Mouse (Mus musculus) layer of hippocampus, adult 8-10 months (tissue): ENCODE results near the gene Zfp653. TPM values are rescaled to one million over a fixed set of nuclear protein-coding genes. Genes with fewer than 3 reads are reported as not detected.
A peak's percentile ranks its signal among the peaks of the same experiment; 100 is the strongest.

Source experiments
- DNase-seq, 2 experiments: peaks; one replicate each; pipeline ENCODE4 v3.0.0; 2022; ENCODE audit warnings: low spot score in 2 of 2
- microRNA-seq, 2 experiments: library from miRNA; unstranded; fragments of <30 nt; microRNA quantifications; one replicate each; pipeline ENCODE4 v1.2.0; 2022
- total RNA-seq, 4 experiments: library from RNA; stranded (reverse); gene quantifications; 2 replicates each; pipeline ENCODE4 v1.2.4; 2022

Zfp653 gene
- total RNA-seq, 4 experiments from 2014 or later, result 22.9 to 26.6 (median 23.9) TPM

DNA sequence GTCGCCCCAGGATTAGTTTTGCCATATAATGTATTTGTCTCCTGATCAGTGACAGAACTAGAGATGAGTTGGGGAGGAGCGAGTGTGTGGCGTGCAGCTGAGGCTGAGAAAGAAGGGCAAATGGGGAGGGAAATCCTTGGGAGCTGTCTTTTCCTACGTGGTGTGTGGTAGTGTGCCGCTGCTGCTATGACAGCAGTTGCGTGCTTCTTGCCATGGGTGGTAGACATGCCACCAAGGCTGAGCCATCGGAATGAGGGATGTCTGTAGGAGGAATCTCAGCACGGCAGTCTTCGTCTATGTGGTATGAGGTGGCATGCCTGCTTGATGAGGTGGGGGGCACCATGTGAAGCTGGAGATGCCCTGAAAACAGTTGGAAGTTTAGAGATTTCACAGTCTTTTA lies 40.8 kb downstream of the Zfp653 start:
- DNase-seq, result no peak

DNA sequence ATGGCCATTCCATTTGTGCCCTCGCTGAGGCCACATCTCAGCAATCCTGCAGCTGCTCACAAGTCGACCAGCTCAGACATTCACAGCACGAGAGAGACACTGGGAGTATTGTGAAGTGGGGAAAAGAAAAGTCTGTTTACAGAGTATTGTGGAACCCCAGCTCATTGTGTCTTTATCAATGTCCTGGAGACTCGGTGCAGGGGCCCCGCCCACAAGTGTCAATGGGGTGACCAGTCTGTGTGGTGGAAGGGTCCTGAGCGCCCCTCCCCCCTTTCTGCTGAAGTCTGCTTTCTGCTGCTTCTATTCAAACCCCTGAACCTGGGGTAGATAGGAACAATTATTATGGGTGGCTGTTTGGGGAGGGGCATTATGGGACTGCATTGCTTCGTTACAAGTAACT lies 42.7 kb downstream of the Zfp653 start:
- DNase-seq, result no peak

GRCm38 (mm10) chr9:22024592-22024991 lies 46.6 kb downstream of the Zfp653 start:
- peak in 1 of 2 experiments; percentile 51 for DNase-seq

DNA sequence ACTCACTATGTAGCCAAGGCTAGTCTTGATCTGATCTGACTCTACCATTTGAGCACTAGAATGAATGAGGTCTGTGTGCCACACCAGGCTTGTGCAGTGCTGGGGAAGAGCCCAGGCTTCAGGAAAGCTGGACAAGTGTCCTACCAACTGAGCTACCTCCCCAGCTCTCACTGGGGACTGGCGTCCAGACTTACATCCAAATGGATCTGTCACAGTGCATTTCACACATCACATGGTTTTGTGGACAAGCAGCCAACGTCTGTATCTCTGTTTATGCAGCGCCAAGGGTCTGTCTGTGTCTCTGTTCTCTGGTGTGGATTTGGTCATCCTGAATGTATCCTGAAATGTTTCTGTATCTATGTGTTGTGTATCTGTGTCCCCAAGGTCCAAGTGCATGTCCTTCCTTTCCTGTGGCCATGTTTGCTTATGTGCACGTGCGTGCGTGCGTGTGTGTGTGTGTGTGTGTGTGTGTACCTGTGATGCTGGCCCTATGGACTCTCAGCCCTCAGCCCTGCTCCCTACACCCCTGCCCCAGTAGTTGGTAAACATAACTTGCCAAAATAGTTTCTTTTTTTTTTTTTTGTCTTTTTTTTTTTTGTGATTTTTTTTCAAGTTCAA lies 53.9 kb downstream of the Zfp653 start:
- DNase-seq, result no peak

GRCm38 (mm10) chr9:22016245-22016644 lies 54.9 kb downstream of the Zfp653 start:
- no peak for DNase-seq

- no peak for DNase-seq
These were observed 58.4 kb downstream of the Zfp653 start for GRCm38 (mm10) chr9:22012731-22013130.

GRCm38 (mm10) chr9:22011055-22011454 lies 60.1 kb downstream of the Zfp653 start:
- DNase-seq, result no peak

Small RNA genes lying within 50 kb of the gene (microRNA-seq; reads per million reads assigned to microRNA genes)
- gene Mir7084, result 0.51 to 0.64 reads per million in 2 experiments

Other genes starting within 250 kb of the Zfp653 start
- not detected for gene Angptl8, start 235.9 kb downstream of the Zfp653 start, total RNA-seq
- 10 to 100 TPM; 12.7 to 23.0 (median 19.2) TPM for gene Dock6, start 218.7 kb downstream of the Zfp653 start, total RNA-seq
- gene Rab3d, start 153.2 kb downstream of the Zfp653 start, total RNA-seq, result 10 to 100 TPM; 16.9 to 23.5 (median 21.1) TPM
- gene Ccdc159, start 143.9 kb downstream of the Zfp653 start, total RNA-seq, result 10 to 100 TPM; 18.7 to 22.5 (median 21.8) TPM
- 10 to 100 TPM; 42.8 to 49.1 (median 43.5) TPM for gene Tmem205, start 143.8 kb downstream of the Zfp653 start, total RNA-seq
- gene Plppr2, start 134.3 kb downstream of the Zfp653 start, total RNA-seq, result 100 to 1,000 TPM; 229 to 244 (median 235) TPM
- 10 to 100 TPM; 12.0 to 14.0 (median 13.1) TPM for gene Swsap1, start 115.6 kb downstream of the Zfp653 start, total RNA-seq
- 10 to 100 TPM in 1 of 4 experiments, 1 to 10 TPM in 3; 6.6 to 11.3 (median 8.2) TPM for gene Epor, start 107.9 kb downstream of the Zfp653 start, total RNA-seq
- gene Rgl3, start 81.9 kb downstream of the Zfp653 start, total RNA-seq, result 1 to 10 TPM; 2.2 to 4.2 (median 2.6) TPM
- gene Ccdc151, start 68.7 kb downstream of the Zfp653 start, total RNA-seq, result 10 to 100 TPM in 1 of 4 experiments, 1 to 10 TPM in 3; 6.5 to 12.3 (median 8.3) TPM
- gene Prkcsh, start 68.6 kb downstream of the Zfp653 start, total RNA-seq, result 100 to 1,000 TPM in 3 of 4 experiments, 10 to 100 TPM in 1; 98.6 to 109 (median 104) TPM
- gene Elavl3, start 19.4 kb downstream of the Zfp653 start, total RNA-seq, result 100 to 1,000 TPM; 126 to 166 (median 145) TPM
- not detected for gene Gm49318, start 117 bp downstream of the Zfp653 start, total RNA-seq
- 10 to 100 TPM; 43.7 to 51.6 (median 45.7) TPM for gene Ecsit, start 14.1 kb upstream of the Zfp653 start, total RNA-seq
- 1 to 10 TPM in 3 of 4 experiments, under 1 TPM in 1; 0.63 to 3.0 (median 1.0) TPM for gene Cnn1, start 27.8 kb upstream of the Zfp653 start, total RNA-seq
- gene Elof1, start 45.8 kb upstream of the Zfp653 start, total RNA-seq, result 10 to 100 TPM; 55.4 to 61.7 (median 59.4) TPM
- gene Acp5, start 64.3 kb upstream of the Zfp653 start, total RNA-seq, result under 1 TPM in 3 of 4 experiments, not detected in 1; 0.54 to 0.98 (median 0.65) TPM
- 10 to 100 TPM; 37.1 to 47.5 (median 41.4) TPM for gene Pigyl, start 85.5 kb upstream of the Zfp653 start, total RNA-seq
- gene Zfp872, start 116.7 kb upstream of the Zfp653 start, total RNA-seq, result under 1 TPM in 3 of 4 experiments, not detected in 1; 0.11 to 0.31 (median 0.12) TPM
- gene Zfp809, start 154.3 kb upstream of the Zfp653 start, total RNA-seq, result 10 to 100 TPM; 21.2 to 23.1 (median 22.5) TPM
- 1 to 10 TPM; 5.1 to 6.3 (median 5.3) TPM for gene Zfp599, start 188.5 kb upstream of the Zfp653 start, total RNA-seq
- 10 to 100 TPM; 17.6 to 20.9 (median 19.9) TPM for gene Zfp810, start 236.3 kb upstream of the Zfp653 start, total RNA-seq